Mouse (Mus musculus) embryonic facial prominence, embryonic 12.5 days (tissue): Measurements from ENCODE around the gene Atp23. TPM values are rescaled to one million over a fixed set of nuclear protein-coding genes. Genes with fewer than 3 reads are reported as not detected.

Experiments used
- ATAC-seq: fragments of 200-750 bp; cut with Nextera tagmentation; 2 replicates; pipeline ENCODE4 v1.8.0; 2017; ENCODE audit not compliant: insufficient number of reproducible peaks, insufficient read depth, low FRiP score, low TSS enrichment
- H3K27ac ChIP-seq: fragments of 300-500 bp; sonication (generic); 2 replicates; pipeline ENCODE4 v1.5.1; 2016; ENCODE audit warnings: mild to moderate bottlenecking
- H3K27me3 ChIP-seq: fragments of 300-500 bp; sonication (generic); 2 replicates; pipeline ENCODE4 v1.6.1; 2016; ENCODE audit warnings: mild to moderate bottlenecking, moderate library complexity
- H3K36me3 ChIP-seq: fragments of 300-500 bp; sonication (generic); 2 replicates; pipeline ENCODE4 v1.6.1; 2016; ENCODE audit warnings: mild to moderate bottlenecking
- H3K4me1 ChIP-seq: fragments of 300-500 bp; sonication (generic); 2 replicates; pipeline ENCODE4 v1.6.1; 2016
- H3K4me2 ChIP-seq: fragments of 300-500 bp; sonication (generic); replicated peaks from 2 replicates; pipeline ENCODE4 v1.6.1; 2016; ENCODE audit warnings: mild to moderate bottlenecking, moderate library complexity
- H3K4me3 ChIP-seq: fragments of 300-500 bp; sonication (generic); 2 replicates; pipeline ENCODE4 v1.5.1; 2016; ENCODE audit warnings: mild to moderate bottlenecking
- H3K9ac ChIP-seq: fragments of 300-500 bp; sonication (generic); 2 replicates; pipeline ENCODE4 v1.6.1; 2016; ENCODE audit warnings: mild to moderate bottlenecking, moderate library complexity
- H3K9me3 ChIP-seq: fragments of 300-500 bp; sonication (generic); 2 replicates; pipeline ENCODE4 v1.6.1; 2016; ENCODE audit warnings: mild to moderate bottlenecking, moderate library complexity
- WGBS: fragments of 180-500 bp; shearing (Covaris S2); methylation state at CpG from one replicate; pipeline ENCODE4 v1.1.7; 2016; 5-methylcytosine and 5-hydroxymethylcytosine counted together
- polyA plus RNA-seq: library from polyadenylated mRNA; unstranded; fragments of >200 nt; fragmentation: Nextera tagmentation; extraction: Ambion mirVana; gene quantifications from 2 replicates; pipeline ENCODE4 v1.2.1, GENCODE M21; 2016

Gene Atp23
- polyA plus RNA-seq, 1 experiment from 2014 or later: 23.9 TPM

DNA sequence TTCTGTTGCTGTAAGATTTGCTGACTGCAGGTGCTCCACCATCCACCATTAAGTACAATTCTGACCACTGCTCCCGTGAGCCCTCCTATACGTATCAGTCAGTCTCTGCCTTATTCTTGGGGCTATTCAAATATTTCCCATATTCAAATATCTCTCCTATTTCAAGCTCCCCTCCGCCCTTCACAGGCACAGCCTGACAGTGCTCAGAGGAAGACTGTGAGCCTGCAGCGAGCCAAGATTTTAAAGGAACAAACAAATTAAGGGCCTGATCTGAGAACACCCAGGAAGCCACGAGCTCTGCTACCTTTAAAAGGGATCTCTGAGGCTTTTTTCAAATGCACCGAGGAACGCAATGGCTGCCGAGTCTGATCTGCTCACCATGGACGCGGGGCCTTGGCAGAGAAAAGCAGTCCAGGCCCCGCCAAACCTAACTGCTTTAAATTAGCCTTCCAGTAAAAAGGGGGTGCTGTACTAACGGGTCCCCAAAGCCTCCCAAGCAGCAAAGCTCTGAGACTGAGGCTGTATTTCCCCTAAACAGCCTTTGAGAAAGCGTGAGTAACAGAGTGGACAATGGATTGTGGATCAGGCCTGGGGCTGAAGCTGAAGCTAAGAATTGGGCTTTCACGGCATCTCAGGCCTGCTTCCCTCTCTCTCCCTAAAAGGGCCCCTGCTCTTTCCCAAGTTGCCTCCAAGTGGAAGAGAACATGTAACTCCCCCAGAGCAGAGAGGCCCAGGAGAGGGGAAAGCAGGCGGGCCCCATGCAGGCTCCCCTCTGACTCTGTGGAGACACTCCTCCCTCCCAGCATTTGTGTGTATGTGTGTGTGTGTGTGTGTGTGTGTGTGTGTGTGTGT, 29.3 kb upstream of the Atp23 start:
- H3K27me3 ChIP-seq: peaks cover 3% of the 10 kb centered on the region; the same call in 1 of the 2 replicates
- peak; percentile 69; the same call in 1 of the 2 replicates for ATAC-seq
- peak overlapping the region; percentile 14 for H3K4me2 ChIP-seq
- WGBS: 26% methylated on average over 15 of the region's 15 CpGs
- H3K27ac ChIP-seq: peak overlapping the region; percentile 98
- H3K9ac ChIP-seq: peak overlapping the region; percentile 44
- H3K4me3 ChIP-seq: 0 out of 2 replicates have a peak overlapping the region, but pooled peaks have one; percentile 2
- H3K9me3 ChIP-seq: no peaks in the 10 kb centered on the region
- H3K36me3 ChIP-seq: no peaks in the 10 kb centered on the region
- H3K4me1 ChIP-seq: peaks cover 64% of the 10 kb centered on the region

DNA sequence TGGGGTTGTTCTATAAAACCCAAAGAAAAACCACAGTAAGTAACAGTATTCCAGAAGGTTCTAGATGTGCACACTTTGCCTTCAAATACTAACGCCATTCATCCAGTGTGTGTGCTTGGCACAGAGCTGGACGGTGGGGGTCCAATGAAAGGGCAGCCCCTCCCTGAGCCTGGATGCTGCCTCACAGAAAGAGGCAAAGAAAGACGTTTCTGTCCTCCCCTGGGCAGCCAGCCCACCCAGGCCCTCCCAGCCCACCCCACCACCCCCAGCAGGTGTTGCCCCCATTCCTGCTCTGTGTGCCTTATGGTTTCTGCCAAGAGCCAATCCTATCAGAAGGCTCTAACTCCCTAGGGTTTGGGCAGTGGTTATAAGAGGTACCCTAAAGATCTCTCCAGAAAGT, 28.4 kb upstream of the Atp23 start:
- Histone ChIP-seq H3K27me3 (peaks cover 3% of the 10 kb centered on the region; the same call in 1 of the 2 replicates), H3K9ac (0 out of 2 replicates have a peak overlapping the region, but pooled peaks have one; percentile 44), H3K27ac (peak overlapping the region; percentile 98), H3K36me3 (no peaks in the 10 kb centered on the region), H3K9me3 (no peaks in the 10 kb centered on the region), H3K4me2 (0 out of 2 replicates have a peak overlapping the region, but pooled peaks have one; percentile 3), H3K4me1 (peaks cover 55% of the 10 kb centered on the region), H3K4me3 (no peak overlapping the region)
- 45% methylated on average over 3 of the region's 3 CpGs for WGBS
- no peak for ATAC-seq

DNA sequence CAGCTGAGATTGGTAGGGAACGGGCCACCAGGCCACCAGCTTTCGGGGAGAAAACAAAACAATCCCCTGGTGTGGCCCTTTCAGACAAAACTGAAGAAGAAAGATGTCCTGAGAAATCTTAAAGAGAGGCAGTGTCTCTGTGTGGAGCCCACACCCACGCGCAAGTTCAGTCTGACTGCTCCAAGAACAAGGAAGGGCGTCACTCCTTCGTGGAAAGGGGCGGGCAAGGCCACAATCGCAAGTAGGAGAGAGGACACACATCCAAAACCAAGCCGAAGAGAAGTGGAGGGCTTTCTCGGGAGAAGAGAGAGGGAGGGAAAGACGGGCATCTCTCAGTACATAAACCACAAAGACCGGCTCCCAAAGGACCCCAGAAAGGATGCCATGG, 27.7 kb upstream of the Atp23 start:
- Histone ChIP-seq H3K36me3 (no peaks in the 10 kb centered on the region), H3K4me1 (peaks cover 52% of the 10 kb centered on the region), H3K4me2 (peak overlapping the region; percentile 80), H3K4me3 (peak overlapping the region; percentile 47), H3K9me3 (no peaks in the 10 kb centered on the region), H3K27ac (peak overlapping the region; percentile 82; the same call in 1 of the 2 replicates), H3K27me3 (peaks cover 3% of the 10 kb centered on the region; the same call in 1 of the 2 replicates), H3K9ac (peak overlapping the region; percentile 59; the same call in 1 of the 2 replicates)
- WGBS: 20% methylated on average over 12 of the region's 12 CpGs
- no peak for ATAC-seq

DNA sequence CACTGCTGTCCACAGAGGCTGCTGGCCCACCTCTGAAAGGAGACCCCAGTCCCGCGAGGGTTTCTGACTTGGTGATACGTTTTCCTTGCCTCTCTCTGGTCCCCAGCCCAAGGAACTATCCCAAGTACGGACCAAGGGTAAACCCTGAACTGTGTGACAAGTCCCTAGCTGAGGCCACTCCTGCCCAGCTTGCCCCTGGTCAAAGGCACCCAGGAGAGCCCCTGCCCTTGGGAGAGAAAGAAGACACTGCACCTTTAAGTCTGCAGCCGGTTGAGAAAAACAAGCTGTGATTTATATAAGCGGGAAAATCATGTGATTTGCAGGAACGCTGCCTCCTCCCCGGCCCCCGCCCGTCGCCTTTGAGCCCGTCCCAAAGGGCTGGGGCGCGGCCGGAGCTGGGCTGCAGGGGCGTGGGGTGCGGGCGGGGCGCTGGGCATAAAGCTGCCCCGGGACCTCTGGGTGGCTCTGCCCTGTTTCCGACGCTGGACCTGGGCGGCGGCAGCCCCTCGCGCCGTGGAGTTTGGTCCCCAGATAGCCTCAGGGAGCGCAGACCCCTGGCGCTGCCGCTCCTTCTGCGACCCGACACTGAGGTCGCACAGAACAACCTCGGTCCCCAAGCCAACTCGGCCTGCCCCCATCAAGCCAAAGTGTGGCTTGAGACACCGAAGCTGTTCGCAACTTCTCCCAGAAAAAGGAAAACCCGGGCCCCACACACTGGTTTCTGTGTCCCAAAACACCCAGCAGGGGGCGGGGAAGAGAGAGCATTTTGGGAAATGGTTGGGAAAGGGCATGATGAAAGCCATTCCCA, 27.1 kb upstream of the Atp23 start:
- Histone ChIP-seq H3K4me1 (peaks cover 52% of the 10 kb centered on the region), H3K9me3 (no peaks in the 10 kb centered on the region), H3K27ac (peak overlapping the region; percentile 82), H3K36me3 (no peaks in the 10 kb centered on the region), H3K4me3 (peak overlapping the region; percentile 47), H3K4me2 (peak overlapping the region; percentile 80), H3K9ac (peak overlapping the region; percentile 59), H3K27me3 (peaks cover 3% of the 10 kb centered on the region; the same call in 1 of the 2 replicates)
- WGBS: 1% methylated on average over 37 of the region's 39 CpGs
- ATAC-seq: 0 out of 2 replicates have a peak, but pooled peaks have one; percentile 5

DNA sequence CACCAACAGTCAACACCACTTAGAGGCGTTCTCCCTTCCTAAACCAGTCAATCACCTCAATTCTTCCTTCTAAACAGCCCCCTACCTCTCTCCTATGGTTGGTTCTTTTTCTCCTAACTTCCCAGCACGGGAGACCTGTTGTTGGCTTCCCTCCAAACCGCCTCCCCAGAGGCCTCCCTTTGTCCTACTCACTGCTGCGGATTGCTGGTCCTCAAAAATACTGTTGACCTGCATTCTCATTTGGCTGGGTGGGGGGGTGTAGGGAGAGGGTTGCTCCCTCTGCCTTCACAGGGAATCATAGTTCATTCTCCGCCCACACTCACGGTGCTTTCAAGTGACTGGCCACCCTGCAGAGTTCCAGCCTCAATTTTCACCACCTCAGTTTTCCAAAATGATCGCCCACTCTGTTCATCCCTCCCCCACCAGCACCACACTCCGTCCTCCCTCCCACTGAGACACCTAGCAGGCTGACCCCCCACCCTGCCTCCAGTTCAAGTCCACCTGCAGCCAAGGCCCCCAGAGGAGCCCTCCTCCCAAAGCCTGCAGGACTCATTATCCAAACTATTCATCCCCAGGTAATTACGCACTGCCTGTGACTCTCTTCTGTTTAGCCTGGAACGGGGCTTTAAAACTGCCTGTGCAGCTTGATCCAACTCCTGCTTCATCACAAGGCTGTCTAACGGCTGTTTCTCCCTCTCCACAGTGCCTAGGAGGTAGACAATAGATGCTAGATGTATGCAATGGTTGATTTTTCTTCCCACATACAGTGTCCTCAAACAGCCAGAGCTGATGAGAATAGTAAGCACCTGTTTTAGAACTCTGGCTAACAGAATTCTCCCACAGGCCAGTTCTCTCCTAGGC, 26.2 kb upstream of the Atp23 start:
- ATAC-seq: no peak
- H3K27ac ChIP-seq: peak overlapping the region; percentile 82
- H3K27me3 ChIP-seq: peaks cover 3% of the 10 kb centered on the region; the same call in 1 of the 2 replicates
- H3K4me3 ChIP-seq: peak overlapping the region; percentile 47
- H3K9ac ChIP-seq: no peak overlapping the region
- H3K4me2 ChIP-seq: peak overlapping the region; percentile 80
- H3K4me1 ChIP-seq: peaks cover 52% of the 10 kb centered on the region
- H3K36me3 ChIP-seq: no peaks in the 10 kb centered on the region
- H3K9me3 ChIP-seq: no peaks in the 10 kb centered on the region
- 15% methylated on average over 11 of the region's 11 CpGs for WGBS

DNA sequence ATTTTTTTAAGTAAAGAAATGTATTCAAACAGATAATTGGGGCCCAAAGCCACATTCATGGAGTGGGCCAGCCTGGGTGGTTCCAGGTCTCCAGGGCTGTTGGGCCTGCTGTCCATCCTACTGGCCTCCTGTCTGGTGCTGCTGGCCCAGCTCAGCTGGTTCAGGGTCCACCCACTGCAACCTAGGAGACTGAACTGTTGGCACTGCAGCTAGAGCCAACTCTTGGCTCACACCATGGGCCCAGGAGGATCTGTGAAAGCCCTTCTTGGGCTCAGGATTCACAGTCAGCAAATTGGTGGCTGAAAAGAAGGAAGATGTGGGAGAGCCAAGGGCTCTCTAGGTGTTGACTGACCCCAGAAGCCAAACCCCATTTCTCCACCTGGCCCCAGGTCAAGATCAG, 24.2 kb upstream of the Atp23 start:
- no peak for ATAC-seq
- peaks cover 3% of the 10 kb centered on the region; the same call in 1 of the 2 replicates for H3K27me3 ChIP-seq
- peaks cover 36% of the 10 kb centered on the region for H3K4me1 ChIP-seq

DNA sequence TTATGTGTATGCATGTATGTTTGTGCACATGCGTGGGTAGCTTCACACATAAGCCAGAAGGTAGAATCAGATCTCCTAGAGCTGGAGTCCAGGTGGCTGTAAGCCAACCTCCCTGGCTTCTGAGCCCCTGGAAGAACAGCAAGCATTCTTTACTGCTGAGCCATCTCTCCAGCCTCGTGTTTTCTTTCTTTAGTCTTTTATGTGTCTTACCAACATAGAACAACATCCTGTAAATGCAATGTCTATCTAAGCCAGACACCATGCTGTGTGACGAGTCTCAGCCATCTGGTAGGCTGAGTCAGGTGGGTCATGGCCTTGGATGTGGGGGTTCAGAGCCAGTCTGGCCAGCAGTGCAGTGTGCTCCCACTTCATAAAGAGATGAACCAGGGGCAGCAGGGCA, 22.9 kb upstream of the Atp23 start:
- 61% methylated on average over 3 of the region's 3 CpGs for WGBS
- no peak overlapping the region for H3K4me3 ChIP-seq
- H3K9ac ChIP-seq: no peak overlapping the region
- H3K4me2 ChIP-seq: no peak overlapping the region
- H3K9me3 ChIP-seq: no peaks in the 10 kb centered on the region
- peaks cover 23% of the 10 kb centered on the region for H3K4me1 ChIP-seq
- ATAC-seq: no peak
- H3K36me3 ChIP-seq: no peaks in the 10 kb centered on the region
- no peak overlapping the region for H3K27ac ChIP-seq
- peaks cover 3% of the 10 kb centered on the region; the same call in 1 of the 2 replicates for H3K27me3 ChIP-seq

More for the DNA sequence above, 24.2 kb upstream of the Atp23 start:
- H3K27ac ChIP-seq: no peak overlapping the region
- no peaks in the 10 kb centered on the region for H3K36me3 ChIP-seq
- H3K4me3 ChIP-seq: no peak overlapping the region
- no peaks in the 10 kb centered on the region for H3K9me3 ChIP-seq
- no peak overlapping the region for H3K4me2 ChIP-seq
- no peak overlapping the region for H3K9ac ChIP-seq

DNA sequence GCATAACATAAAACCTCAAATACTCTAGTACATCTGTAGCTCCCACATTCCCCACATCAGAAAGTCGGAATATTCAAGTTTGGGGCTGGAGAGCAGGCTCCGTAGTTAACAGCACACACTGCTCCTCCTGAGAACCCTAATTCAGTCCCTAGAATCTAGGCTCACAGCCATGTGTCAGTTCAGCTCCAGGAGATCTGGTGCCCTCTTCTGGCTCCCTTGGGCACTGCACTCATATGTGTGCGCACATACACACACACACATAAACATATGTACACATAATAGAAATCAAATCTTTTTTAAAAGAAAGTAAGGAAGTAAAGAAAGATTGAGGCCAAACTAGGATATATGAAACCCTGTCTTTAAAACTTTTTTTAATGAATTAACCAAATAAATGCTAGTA, 19.1 kb upstream of the Atp23 start:
- Histone ChIP-seq H3K4me2 (no peak overlapping the region), H3K36me3 (no peaks in the 10 kb centered on the region), H3K4me1 (no peaks in the 10 kb centered on the region), H3K27ac (no peak overlapping the region), H3K9me3 (no peaks in the 10 kb centered on the region), H3K27me3 (0 out of 2 replicates have a peak, but pooled peaks cover 4% of the 10 kb centered on the region), H3K9ac (no peak overlapping the region), H3K4me3 (no peak overlapping the region)
- ATAC-seq: no peak
- WGBS: 96% methylated on average over 3 of the region's 3 CpGs

DNA sequence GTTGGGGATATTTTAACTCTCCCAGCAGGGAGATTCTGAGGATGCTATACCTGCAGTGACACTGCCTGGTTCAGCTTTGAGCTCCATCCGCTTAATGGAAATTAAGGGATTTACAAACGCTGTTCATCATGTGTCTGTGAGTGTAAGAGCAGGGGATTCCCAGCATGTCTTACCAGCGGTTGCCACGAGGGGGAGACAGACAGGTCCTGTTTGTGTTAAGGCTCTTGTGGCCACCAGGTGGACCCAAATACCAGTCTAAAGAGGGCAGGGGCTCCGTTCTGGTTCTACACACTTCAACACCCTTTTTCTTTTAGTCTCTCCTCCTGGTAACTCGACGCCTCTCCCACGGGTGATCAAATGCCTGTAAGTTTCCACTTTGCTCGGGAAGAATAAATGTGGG, 17.9 kb upstream of the Atp23 start:
- no peak overlapping the region for H3K4me3 ChIP-seq
- 0 out of 2 replicates have a peak, but pooled peaks cover 4% of the 10 kb centered on the region for H3K27me3 ChIP-seq
- no peak overlapping the region for H3K9ac ChIP-seq
- no peak overlapping the region for H3K27ac ChIP-seq
- 3% methylated on average over 9 of the region's 9 CpGs for WGBS
- ATAC-seq: no peak; the same call in 1 of the 2 replicates
- H3K36me3 ChIP-seq: no peaks in the 10 kb centered on the region
- no peaks in the 10 kb centered on the region for H3K4me1 ChIP-seq
- no peaks in the 10 kb centered on the region for H3K9me3 ChIP-seq
- H3K4me2 ChIP-seq: no peak overlapping the region

DNA sequence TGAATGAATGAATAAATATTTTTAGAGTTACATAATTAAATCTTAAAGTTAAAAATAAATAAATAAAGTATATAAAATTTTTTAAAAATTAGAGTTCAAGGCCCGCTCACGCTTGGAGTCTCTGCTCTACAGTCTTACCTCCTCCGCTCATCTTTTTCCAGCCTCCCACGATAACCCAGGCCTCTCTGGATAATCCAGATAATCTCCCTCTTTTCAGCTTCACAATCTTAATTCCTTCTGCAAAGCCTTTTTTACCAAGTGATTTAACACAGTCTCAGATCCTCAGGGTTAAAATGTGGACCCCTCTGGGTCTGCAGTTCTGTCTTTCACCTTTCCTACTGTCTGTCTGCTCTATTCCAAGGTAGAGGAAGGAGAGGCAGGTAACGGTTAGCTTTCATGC, 13.1 kb upstream of the Atp23 start:
- 88% methylated on average over 5 of the region's 5 CpGs for WGBS

DNA sequence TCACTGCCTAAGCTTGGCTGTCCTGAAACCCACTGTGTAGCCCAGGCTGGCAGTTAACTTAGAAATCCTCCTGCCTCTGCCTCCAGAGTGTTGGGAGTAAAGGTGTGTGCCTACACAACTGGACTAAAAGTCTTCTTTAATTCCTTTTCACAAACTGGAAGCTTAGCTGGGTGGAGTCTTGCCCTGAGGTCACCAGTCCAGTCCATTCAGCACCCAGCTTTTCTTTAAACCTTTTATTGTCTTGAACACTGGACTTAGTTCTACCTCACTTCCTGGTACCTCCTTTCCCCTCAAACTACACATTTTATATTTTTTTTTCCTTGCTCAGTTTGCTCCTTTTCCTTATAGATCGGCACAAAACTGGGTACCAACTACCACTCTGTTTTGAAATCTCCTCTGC, 10.3 kb upstream of the Atp23 start:
- Histone ChIP-seq H3K27ac (no peak overlapping the region), H3K4me1 (no peaks in the 10 kb centered on the region), H3K36me3 (no peaks in the 10 kb centered on the region), H3K4me3 (no peak overlapping the region), H3K9me3 (no peaks in the 10 kb centered on the region), H3K27me3 (no peaks in the 10 kb centered on the region), H3K4me2 (no peak overlapping the region), H3K9ac (no peak overlapping the region)
- no peak for ATAC-seq
- 95% methylated on average over 1 of the region's 1 CpGs for WGBS

More for the DNA sequence above, 13.1 kb upstream of the Atp23 start:
- H3K27me3 ChIP-seq: 0 out of 2 replicates have a peak, but pooled peaks cover 4% of the 10 kb centered on the region
- no peaks in the 10 kb centered on the region for H3K36me3 ChIP-seq
- no peaks in the 10 kb centered on the region for H3K4me1 ChIP-seq
- H3K27ac ChIP-seq: no peak overlapping the region
- ATAC-seq: no peak
- H3K4me3 ChIP-seq: no peak overlapping the region
- H3K4me2 ChIP-seq: no peak overlapping the region
- no peaks in the 10 kb centered on the region for H3K9me3 ChIP-seq
- H3K9ac ChIP-seq: no peak overlapping the region
